Mouse (Mus musculus) liver, embryonic 14.5 days (tissue): Measurements from ENCODE around the gene Olfr748.

Source experiments
- CTCF ChIP-seq: IDR thresholded peaks from 2 replicates; pipeline ENCODE4 v1.5.1; 2016; ENCODE audit warnings: antibody characterized with exemption, low read depth, control low read depth
- EP300 ChIP-seq: IDR thresholded peaks from 2 replicates; pipeline ENCODE4 v1.6.1; 2016; ENCODE audit warnings: antibody characterized with exemption, low read depth

GRCm38 (mm10) chr14:50740334-50740733 lies 33.2 kb downstream of the Olfr748 start:
- TF ChIP-seq CTCF: no peak
- TF ChIP-seq EP300: no peak
